Mouse (Mus musculus) embryonic fibroblast, embryonic 13.5 days (primary cell): ENCODE measurements around the gene Zfp607b.

Source experiments
- CTCF ChIP-seq: IDR thresholded peaks from 2 replicates; pipeline ENCODE4 v1.5.1; 2011; ENCODE audit warnings: mild to moderate bottlenecking, control low read depth, low read length, moderate library complexity, borderline replicate concordance; ENCODE audit not compliant: insufficient read depth
- POLR2A ChIP-seq: IDR thresholded peaks from 2 replicates; pipeline ENCODE4 v1.6.1; 2011; ENCODE audit warnings: low read depth, mild to moderate bottlenecking, control low read depth, low read length, moderate library complexity

DNA sequence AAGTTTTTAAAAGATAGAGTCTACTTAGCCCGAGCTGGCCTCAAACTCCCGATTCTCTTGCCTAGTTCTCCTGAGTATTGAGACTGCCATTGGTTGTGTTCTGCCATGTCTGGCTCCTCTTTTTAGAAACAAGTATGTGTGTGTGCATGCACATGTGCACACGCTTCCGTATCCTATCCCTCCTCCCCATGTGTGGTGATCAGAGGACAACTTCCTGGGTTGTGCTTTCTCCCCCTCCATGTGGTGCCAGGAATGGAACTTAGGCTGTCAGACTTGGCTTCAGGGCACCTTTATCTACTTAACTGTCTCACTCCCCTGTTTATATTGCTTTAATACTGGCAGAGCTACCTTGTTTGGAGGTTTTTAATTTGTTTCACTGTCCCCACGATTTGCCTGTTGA lies 3.9 kb upstream of the Zfp607b start:
- TF ChIP-seq CTCF (no peak), POLR2A (peak; percentile 24; the same call in 1 of the 2 replicates)
